Mouse (Mus musculus): Measurements from ENCODE around the gene Fgf10.

DNA sequence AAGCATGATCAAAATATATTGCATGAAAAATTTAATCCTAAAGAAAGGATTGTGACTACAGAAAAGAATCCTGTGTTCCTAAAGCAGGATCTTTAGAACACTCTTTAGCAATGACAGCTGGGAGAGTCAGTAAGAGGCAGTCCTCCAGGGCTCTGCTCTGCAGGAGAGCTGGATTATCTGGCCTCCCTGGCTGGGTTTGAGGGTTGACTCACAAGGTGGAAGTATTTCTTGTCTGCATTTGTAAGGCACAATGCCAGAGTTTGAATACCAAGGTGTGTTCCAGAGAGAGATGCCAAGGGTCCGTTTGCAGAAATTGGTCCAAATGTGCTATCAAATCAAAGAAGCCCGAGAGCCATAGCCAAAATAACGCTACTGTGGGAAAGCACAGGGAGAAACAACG lies 25.5 kb downstream of the Fgf10 start:
- no peak for TF ChIP-seq CTCF (conservative IDR thresholded peaks at IDR 0.05 in 1 of 2, IDR thresholded peaks at IDR 0.05 in 1 of 2; ENCODE audit: low read depth in 2 of 2, low read length in 2 of 2)
- no peak for TF ChIP-seq CHD1 (IDR thresholded peaks at IDR 0.05; ENCODE audit: low read depth, low read length)
- TF ChIP-seq ELF1 (IDR thresholded peaks at IDR 0.05; ENCODE audit: low read depth, low read length), result no peak
- TF ChIP-seq NELFE (IDR thresholded peaks at IDR 0.05; ENCODE audit: low read depth, low read length), result no peak
- no peak for TF ChIP-seq USF2 (conservative IDR thresholded peaks at IDR 0.05; ENCODE audit: low read depth, low read length)
- no peak for TF ChIP-seq USF1 (IDR thresholded peaks at IDR 0.05; ENCODE audit: low read depth, low read length)
- TF ChIP-seq MAZ (IDR thresholded peaks at IDR 0.05; ENCODE audit: low read depth, low read length), result no peak
- no peak for TF ChIP-seq TBP (conservative IDR thresholded peaks at IDR 0.05; ENCODE audit: low read depth, low read length)
- TF ChIP-seq POLR2A (IDR thresholded peaks at IDR 0.05; ENCODE audit: low read depth, low read length), result no peak
- TF ChIP-seq CHD2 (IDR thresholded peaks at IDR 0.05; ENCODE audit: low read length), result no peak
- no peak for TF ChIP-seq BHLHE40 (IDR thresholded peaks at IDR 0.05; ENCODE audit: low read depth, low read length)
- TF ChIP-seq MYC (IDR thresholded peaks at IDR 0.05; ENCODE audit: low read depth, low read length), result no peak
- TF ChIP-seq JUND (conservative IDR thresholded peaks at IDR 0.05; ENCODE audit: low read depth, low read length), result no peak

Measured in CH12.LX (cell line).